Mouse (Mus musculus) thymus, adult 2 months (tissue): Measurements from ENCODE around the gene Rap2a.

ENCODE experiments used
- CTCF ChIP-seq: fragments of 200-500 bp; IDR thresholded peaks from 2 replicates; pipeline ENCODE4 v1.5.1; 2012; ENCODE audit warnings: mild to moderate bottlenecking, control low read depth, low read length, moderate library complexity, borderline replicate concordance; ENCODE audit not compliant: control insufficient read depth, poor library complexity, insufficient read depth; ENCODE audit errors: extremely low read depth
- POLR2A ChIP-seq: fragments of 200-500 bp; IDR thresholded peaks from 2 replicates; pipeline ENCODE4 v1.6.1; 2012; ENCODE audit warnings: mild to moderate bottlenecking, low read length, control low read depth, moderate library complexity; ENCODE audit not compliant: control insufficient read depth, poor library complexity, insufficient read depth; ENCODE audit errors: extremely low read depth

DNA sequence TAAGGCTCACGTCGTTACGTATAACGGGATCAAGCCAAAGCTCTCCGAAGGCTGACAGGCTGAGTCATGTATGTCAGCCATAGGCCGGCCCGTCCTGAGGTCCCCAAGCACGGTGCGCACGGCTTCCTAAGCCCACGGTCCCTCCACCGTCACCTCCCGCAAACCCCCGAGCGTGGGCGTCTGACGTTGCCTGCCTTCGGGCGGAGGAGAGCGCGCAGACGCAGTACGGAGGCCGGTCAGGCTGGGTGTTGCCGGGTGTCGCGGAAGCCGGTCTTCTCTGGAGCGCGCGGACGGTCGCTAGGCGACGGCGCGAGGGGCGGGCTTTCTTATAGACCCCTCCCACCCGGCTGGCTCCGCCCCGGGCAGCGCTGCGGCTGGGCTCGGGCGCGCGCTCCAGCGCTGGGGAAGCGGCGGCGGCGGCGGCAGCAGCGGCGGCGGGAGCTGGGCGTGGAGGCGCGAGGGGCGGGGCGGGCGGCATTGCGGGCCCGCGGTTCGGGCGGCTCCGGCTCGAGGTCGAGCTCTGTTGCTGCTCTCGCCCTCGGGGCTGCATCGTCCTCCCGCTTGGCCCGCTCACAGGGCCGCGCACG lies at the start of gene Rap2a:
- 0 out of 2 replicates have a peak, but pooled peaks have one; percentile 16 for TF ChIP-seq CTCF
- TF ChIP-seq POLR2A: peak; percentile 69
